8 mouse cellular contexts compared by ENCODE assay signal in genomic region chr13:113793637-113794036, GRCm38 (mm10). TPM values are rescaled to one million over a fixed set of nuclear protein-coding genes. Genes with fewer than 3 reads are reported as not detected.
DNase-seq lines count a peak whose midpoint lies in the region; ATAC-seq and TF ChIP-seq lines count a peak whose summit lies in the region.

No protein-coding gene starts in this region.

- no peak for TF ChIP-seq RAD21 in CH12.LX (IDR thresholded peaks at IDR 0.05; ENCODE audit: low read depth, low read length)

- H3K4me2 ChIP-seq in heart, embryonic 11.5 days = peak overlapping the region; percentile 87
- peak overlapping the region; percentile 41 for H3K4me2 ChIP-seq in CH12.LX (ENCODE audit: insufficient read depth, low read depth, poor library complexity, severe bottlenecking)
- H3K4me2 ChIP-seq in forebrain, embryonic 15.5 days (replicated peaks) = peak overlapping the region; percentile 66
- peak overlapping the region; percentile 95 for H3K4me2 ChIP-seq in liver, embryonic 16.5 days (ENCODE audit: low read depth, low read length)

- no peaks in the 10 kb centered on the region for H3K27me3 ChIP-seq in heart, embryonic 11.5 days (ENCODE audit: control insufficient read depth, insufficient read depth, low read length)
- H3K27me3 ChIP-seq in CH12.LX (replicated peaks) = no peaks in the 10 kb centered on the region
- no peaks in the 10 kb centered on the region for H3K27me3 ChIP-seq in forebrain, embryonic 15.5 days
- no peaks in the 10 kb centered on the region for H3K27me3 ChIP-seq in liver, embryonic 16.5 days (ENCODE audit: control insufficient read depth, insufficient read depth, low read depth, low read length)

- intact Hi-C loops in heart, postnatal 14 days (cut with DNase I) = loop anchor here (2.0 kb wide), 2 partner anchors 71 to 101 kb away; no protein-coding TSS in a partner anchor

- no peak for TF ChIP-seq POLR2A in CH12.LX (IDR thresholded peaks at IDR 0.05; ENCODE audit: low read depth, low read length)

- dilution Hi-C loops in CH12.LX (cut with MboI; ENCODE audit: extremely low pct_ligation_motif_present, extremely low pct_unique_long_range_greater_than_20kb, low sequenced_read_pairs) = no loop called here

- in situ Hi-C loops in CH12.LX (cut with MboI; ENCODE audit: low pct_ligation_motif_present, low pct_unique_long_range_greater_than_20kb, low sequenced_read_pairs) = no loop called here

- peak overlapping the region; percentile 93 for H3K9ac ChIP-seq in heart, embryonic 11.5 days (ENCODE audit: low read depth, low read length)
- H3K9ac ChIP-seq in CH12.LX (ENCODE audit: insufficient read depth, low read depth) = peak overlapping the region; percentile 70
- peak overlapping the region; percentile 89 for H3K9ac ChIP-seq in forebrain, embryonic 15.5 days (replicated peaks)
- H3K9ac ChIP-seq in liver, embryonic 16.5 days (ENCODE audit: low read depth, low read length) = peak overlapping the region; percentile 88

- DNase-seq in heart, postnatal 14 days = no peak
- DNase-seq in CH12.LX (ENCODE audit: extremely low read depth) = no peak
- no peak for DNase-seq in ovary, postnatal 10 days (ENCODE audit: low spot score)
- DNase-seq in Muller cell, postnatal 12 days (ENCODE audit: inconsistent ontology term) = no peak
- no peak for DNase-seq in layer of hippocampus, postnatal 10 days (ENCODE audit: low spot score in 2 of 2)

- peaks cover 22% of the 10 kb centered on the region for H3K4me1 ChIP-seq in heart, embryonic 11.5 days (ENCODE audit: control insufficient read depth, insufficient read depth, low read length)
- peaks cover 3 to 13% of the 10 kb centered on the region in 2 experiments; a peak in 3 of 4 replicates for H3K4me1 ChIP-seq in CH12.LX (ENCODE audit: control insufficient read depth in 1 of 2, insufficient read depth in 2 of 2)
- peaks cover 24% of the 10 kb centered on the region for H3K4me1 ChIP-seq in forebrain, embryonic 15.5 days
- H3K4me1 ChIP-seq in liver, embryonic 16.5 days (ENCODE audit: control insufficient read depth, low read depth, low read length) = peaks cover 20% of the 10 kb centered on the region

- H3K4me3 ChIP-seq in heart, embryonic 11.5 days (ENCODE audit: low read depth, low read length) = peak overlapping the region; percentile 91
- peak overlapping the region; percentile 46 to 73 (median 63) for H3K4me3 ChIP-seq in CH12.LX (replicated peaks in 1 of 3; ENCODE audit: low read depth in 2 of 3, low read length in 2 of 3, poor library complexity in 1 of 3)
- peak overlapping the region; percentile 59 for H3K4me3 ChIP-seq in forebrain, embryonic 15.5 days
- H3K4me3 ChIP-seq in liver, embryonic 16.5 days (ENCODE audit: low read depth, low read length) = peak overlapping the region; percentile 91

- no peak for ATAC-seq in heart, embryonic 11.5 days (replicated peaks; ENCODE audit: insufficient number of reproducible peaks, low FRiP score, low TSS enrichment)
- no peak for ATAC-seq in forebrain, embryonic 15.5 days (replicated peaks)
- ATAC-seq in liver, embryonic 16.5 days (ENCODE audit: low read depth) = no peak

- 68% methylated on average over 9 of the region's 9 CpGs for WGBS in heart, embryonic 11.5 days (ENCODE audit: insufficient replicate concordance)
- whole genome bisulfite sequencing in forebrain, embryonic 15.5 days = 73% methylated on average over 9 of the region's 9 CpGs
- 42% methylated on average over 9 of the region's 9 CpGs for WGBS in liver, embryonic 16.5 days (ENCODE audit: insufficient replicate concordance)

- H3K27ac ChIP-seq in heart, embryonic 11.5 days (ENCODE audit: low read depth, low read length) = peak overlapping the region; percentile 93
- H3K27ac ChIP-seq in CH12.LX (ENCODE audit: insufficient read depth, low read depth) = 0 out of 2 replicates have a peak overlapping the region, but pooled peaks have one; percentile 9
- H3K27ac ChIP-seq in forebrain, embryonic 15.5 days (replicated peaks) = peak overlapping the region; percentile 93
- peak overlapping the region; percentile 81 for H3K27ac ChIP-seq in liver, embryonic 16.5 days (ENCODE audit: low read length)

- H3K36me3 ChIP-seq in heart, embryonic 11.5 days (ENCODE audit: control insufficient read depth, insufficient read depth, low read length) = no peaks in the 10 kb centered on the region
- no peaks in the 10 kb centered on the region for H3K36me3 ChIP-seq in CH12.LX (replicated peaks in 1 of 2; ENCODE audit: control insufficient read depth in 1 of 2, insufficient read depth in 1 of 2, low read length in 1 of 2)
- H3K36me3 ChIP-seq in forebrain, embryonic 15.5 days = no peaks in the 10 kb centered on the region
- H3K36me3 ChIP-seq in liver, embryonic 16.5 days (ENCODE audit: control insufficient read depth, insufficient read depth) = no peaks in the 10 kb centered on the region

- TF ChIP-seq EP300 in CH12.LX (IDR thresholded peaks at IDR 0.05; ENCODE audit: low read length) = no peak

- 0 out of 2 replicates have a peak, but pooled peaks cover 3% of the 10 kb centered on the region for H3K79me2 ChIP-seq in CH12.LX (replicated peaks; ENCODE audit: control insufficient read depth, extremely low read depth, insufficient read depth, poor library complexity, severe bottlenecking)

- no peaks in the 10 kb centered on the region for H3K9me3 ChIP-seq in heart, embryonic 11.5 days (replicated peaks; ENCODE audit: control insufficient read depth, low read length)
- no peaks in the 10 kb centered on the region for H3K9me3 ChIP-seq in CH12.LX (replicated peaks; ENCODE audit: low read length)
- H3K9me3 ChIP-seq in forebrain, embryonic 15.5 days = no peaks in the 10 kb centered on the region
- H3K9me3 ChIP-seq in liver, embryonic 16.5 days (replicated peaks; ENCODE audit: control insufficient read depth, low read length) = no peaks in the 10 kb centered on the region

- TF ChIP-seq CTCF in CH12.LX (conservative IDR thresholded peaks at IDR 0.05 in 1 of 2, IDR thresholded peaks at IDR 0.05 in 1 of 2; ENCODE audit: low read depth in 2 of 2, low read length in 2 of 2) = no peak

TF ChIP-seq in CH12.LX, 34 proteins besides CTCF, POLR2A, EP300 and RAD21:
- TF ChIP-seq ZNF384 (IDR thresholded peaks at IDR 0.05; ENCODE audit: low read depth, low read length) (peak; percentile 40; the same call in 1 of the 2 replicates), BHLHE40 (IDR thresholded peaks at IDR 0.05; ENCODE audit: low read depth, low read length) (0 out of 2 replicates have a peak, but pooled peaks have one; percentile 1), POLR2AphosphoS2 (IDR thresholded peaks at IDR 0.05; ENCODE audit: low read depth, low read length) (no peak), CHD1 (IDR thresholded peaks at IDR 0.05; ENCODE audit: low read depth, low read length) (no peak)

RNA-seq across cellular contexts. Expression of gene Arl15, which starts 0.7 kb away (rescaled TPM):
- 9.4 and 10.1 TPM in 2 replicates for polyA plus RNA-seq in heart, embryonic 11.5 days (2014; fragmentation: Nextera tagmentation; extraction: Ambion mirVana)
- 10 to 100 TPM; 11.9 to 14.7 TPM for total RNA-seq in heart, postnatal 14 days (2021)
- total RNA-seq in CH12.LX (2012; rRNA removed) (2.2 and 2.5 TPM in 2 replicates), CH12.LX (2014; rRNA removed) (5.0 and 5.2 TPM in 2 replicates)
- 4.2 and 4.8 TPM in 2 replicates for polyA plus RNA-seq in CH12.LX (2012; ENCODE audit: insufficient read length, low read depth)
- polyA plus RNA-seq in forebrain, embryonic 15.5 days (2015; fragmentation: Nextera tagmentation; extraction: Ambion mirVana) = 17.4 and 19.5 TPM in 2 replicates
- polyA plus RNA-seq in liver, embryonic 16.5 days (2015; fragmentation: Nextera tagmentation; extraction: Ambion mirVana) = 2.8 and 2.9 TPM in 2 replicates
- 10 to 100 TPM; 50.5 to 53.9 TPM for total RNA-seq in layer of hippocampus, postnatal 10 days (2021)

Comparison
In these comparisons a context has a peak if more than half of its experiments do, and no peak if none do; other contexts are left out.
1. H3K27ac ChIP-seq: peak in every context shown above with its lines; median percentile 93 in heart, embryonic 11.5 days; 93 in forebrain, embryonic 15.5 days; 81 in liver, embryonic 16.5 days; 9 in CH12.LX.
2. H3K4me2 ChIP-seq: peak in every context shown above with its lines; median percentile 95 in liver, embryonic 16.5 days; 87 in heart, embryonic 11.5 days; 66 in forebrain, embryonic 15.5 days; 41 in CH12.LX.